Mouse (Mus musculus) cortical plate, adult 2 months (tissue): Measurements from ENCODE around the gene Lair1.

ENCODE experiments used
- CTCF ChIP-seq: fragments of 200-500 bp; IDR thresholded peaks from 2 replicates; pipeline ENCODE4 v1.5.1; 2011; ENCODE audit warnings: mild to moderate bottlenecking, control low read depth, low read length; ENCODE audit not compliant: insufficient read depth; ENCODE audit errors: extremely low read depth
- POLR2A ChIP-seq: fragments of 200-500 bp; IDR thresholded peaks from 2 replicates; pipeline ENCODE4 v1.6.1; 2011; ENCODE audit warnings: mild to moderate bottlenecking, low read length, control low read depth; ENCODE audit not compliant: insufficient read depth; ENCODE audit errors: extremely low read depth

GRCm38 (mm10) chr7:4073144-4073543 is 10.1 kb upstream of the Lair1 start:
- TF ChIP-seq POLR2A (no peak), CTCF (no peak)
